Mouse (Mus musculus) kidney, embryonic 16.5 days (tissue): ENCODE data around the gene Parp11. TPM values are rescaled to one million over a fixed set of nuclear protein-coding genes. Genes with fewer than 3 reads are reported as not detected.

Experiments used
- ATAC-seq: fragments of 200-750 bp; cut with Nextera tagmentation; 2 replicates; pipeline ENCODE4 v1.8.0; 2017; ENCODE audit warnings: moderate TSS enrichment; ENCODE audit not compliant: low FRiP score, low TSS enrichment
- H3K27ac ChIP-seq: fragments of 300-500 bp; sonication (generic); 2 replicates; pipeline ENCODE4 v1.5.1; 2014; ENCODE audit warnings: low read length
- H3K27me3 ChIP-seq: fragments of 300-500 bp; sonication (generic); 2 replicates; pipeline ENCODE4 v1.6.1; 2014; ENCODE audit warnings: low read length, control low read depth, mixed read lengths; ENCODE audit not compliant: insufficient read depth
- H3K36me3 ChIP-seq: fragments of 300-500 bp; sonication (generic); 2 replicates; pipeline ENCODE4 v1.6.1; 2014; ENCODE audit warnings: low read length, control low read depth, mixed read lengths; ENCODE audit not compliant: insufficient read depth
- H3K4me1 ChIP-seq: fragments of 300-500 bp; sonication (generic); 2 replicates; pipeline ENCODE4 v1.6.1; 2014; ENCODE audit warnings: low read length, control low read depth, mixed read lengths; ENCODE audit not compliant: insufficient read depth
- H3K4me2 ChIP-seq: fragments of 300-500 bp; sonication (generic); replicated peaks from 2 replicates; pipeline ENCODE4 v1.6.1; 2014; ENCODE audit warnings: low read depth, low read length
- H3K4me3 ChIP-seq: fragments of 300-500 bp; sonication (generic); 2 replicates; pipeline ENCODE4 v1.5.1; 2014; ENCODE audit warnings: mild to moderate bottlenecking, low read length
- H3K9ac ChIP-seq: fragments of 300-500 bp; sonication (generic); replicated peaks from 2 replicates; pipeline ENCODE4 v1.6.1; 2014; ENCODE audit warnings: low read length
- H3K9me3 ChIP-seq: fragments of 300-500 bp; sonication (generic); 2 replicates; pipeline ENCODE4 v1.6.1; 2016; ENCODE audit warnings: low read length, control low read depth
- WGBS: fragments of 180-500 bp; shearing (Covaris S2); extraction: QIAGEN DNeasy Blood & Tissue Kit; methylation state at CpG from one replicate; pipeline ENCODE4 v1.1.7; 2014; 5-methylcytosine and 5-hydroxymethylcytosine counted together
- polyA plus RNA-seq: library from polyadenylated mRNA; unstranded; fragments of >200 nt; fragmentation: Nextera tagmentation; extraction: Ambion mirVana; gene quantifications from 2 replicates; pipeline ENCODE4 v1.2.1, GENCODE M21; 2015

Gene Parp11
- polyA plus RNA-seq, 1 experiment from 2014 or later = 23.9 TPM

- no peak overlapping the region for H3K4me3 ChIP-seq
- H3K9me3 ChIP-seq = no peaks in the 10 kb centered on the region
- H3K27me3 ChIP-seq = no peaks in the 10 kb centered on the region
- H3K4me2 ChIP-seq = no peak overlapping the region
- H3K27ac ChIP-seq = no peak overlapping the region
- H3K4me1 ChIP-seq = no peaks in the 10 kb centered on the region; the same call in 1 of the 2 replicates
- WGBS = 81% methylated on average over 6 of the region's 6 CpGs
- ATAC-seq = no peak
- H3K9ac ChIP-seq = no peak overlapping the region
- peaks cover 13% of the 10 kb centered on the region; the same call in 1 of the 2 replicates for H3K36me3 ChIP-seq
These were observed 44.4 kb downstream of the Parp11 start for GRCm38 (mm10) chr6:127491046-127491445.

- Histone ChIP-seq H3K4me1 (no peaks in the 10 kb centered on the region; the same call in 1 of the 2 replicates), H3K36me3 (peaks cover 13% of the 10 kb centered on the region; the same call in 1 of the 2 replicates), H3K4me2 (no peak overlapping the region), H3K9ac (no peak overlapping the region), H3K4me3 (no peak overlapping the region), H3K27ac (no peak overlapping the region), H3K9me3 (no peaks in the 10 kb centered on the region), H3K27me3 (no peaks in the 10 kb centered on the region)
- no peak for ATAC-seq
- WGBS = 77% methylated on average over 4 of the region's 4 CpGs
These were observed 45.9 kb downstream of the Parp11 start for GRCm38 (mm10) chr6:127492561-127492960.

- Histone ChIP-seq H3K9ac (no peak overlapping the region), H3K36me3 (peaks cover 13% of the 10 kb centered on the region; the same call in 1 of the 2 replicates), H3K27ac (no peak overlapping the region), H3K4me1 (no peaks in the 10 kb centered on the region; the same call in 1 of the 2 replicates), H3K4me2 (no peak overlapping the region), H3K4me3 (no peak overlapping the region), H3K9me3 (no peaks in the 10 kb centered on the region), H3K27me3 (no peaks in the 10 kb centered on the region)
- 79% methylated on average over 13 of the region's 13 CpGs for WGBS
- ATAC-seq = no peak
These were observed 47.1 kb downstream of the Parp11 start for GRCm38 (mm10) chr6:127493750-127494149.

GRCm38 (mm10) chr6:127494357-127494756 is 47.7 kb downstream of the Parp11 start:
- H3K27me3 ChIP-seq = no peaks in the 10 kb centered on the region
- H3K4me2 ChIP-seq = no peak overlapping the region
- peaks cover 13% of the 10 kb centered on the region; the same call in 1 of the 2 replicates for H3K36me3 ChIP-seq
- H3K4me1 ChIP-seq = no peaks in the 10 kb centered on the region; the same call in 1 of the 2 replicates
- H3K9me3 ChIP-seq = no peaks in the 10 kb centered on the region
- no peak overlapping the region for H3K27ac ChIP-seq
- no peak for ATAC-seq
- no peak overlapping the region for H3K4me3 ChIP-seq
- no peak overlapping the region for H3K9ac ChIP-seq
- 67% methylated on average over 9 of the region's 9 CpGs for WGBS

GRCm38 (mm10) chr6:127495251-127495650 is 48.6 kb downstream of the Parp11 start:
- Histone ChIP-seq H3K36me3 (peaks cover 13% of the 10 kb centered on the region; the same call in 1 of the 2 replicates), H3K27me3 (no peaks in the 10 kb centered on the region), H3K4me1 (no peaks in the 10 kb centered on the region; the same call in 1 of the 2 replicates), H3K4me3 (no peak overlapping the region), H3K4me2 (no peak overlapping the region), H3K9me3 (no peaks in the 10 kb centered on the region), H3K27ac (no peak overlapping the region), H3K9ac (no peak overlapping the region)
- WGBS = 82% methylated on average over 2 of the region's 2 CpGs
- ATAC-seq = no peak

GRCm38 (mm10) chr6:127495876-127496275 is 49.2 kb downstream of the Parp11 start:
- Histone ChIP-seq H3K36me3 (peaks cover 11% of the 10 kb centered on the region; the same call in 1 of the 2 replicates), H3K27me3 (no peaks in the 10 kb centered on the region), H3K4me1 (no peaks in the 10 kb centered on the region; the same call in 1 of the 2 replicates), H3K9ac (no peak overlapping the region), H3K27ac (no peak overlapping the region), H3K4me2 (no peak overlapping the region), H3K9me3 (no peaks in the 10 kb centered on the region), H3K4me3 (no peak overlapping the region)
- WGBS = 12% methylated on average over 6 of the region's 6 CpGs
- no peak for ATAC-seq

GRCm38 (mm10) chr6:127496841-127497656 is 50.4 kb downstream of the Parp11 start:
- H3K4me3 ChIP-seq = no peak overlapping the region
- no peaks in the 10 kb centered on the region for H3K27me3 ChIP-seq
- no peaks in the 10 kb centered on the region for H3K9me3 ChIP-seq
- WGBS = 88% methylated on average over 18 of the region's 18 CpGs
- H3K27ac ChIP-seq = no peak overlapping the region
- H3K9ac ChIP-seq = no peak overlapping the region
- H3K36me3 ChIP-seq = peaks cover 3% of the 10 kb centered on the region; the same call in 1 of the 2 replicates
- H3K4me2 ChIP-seq = no peak overlapping the region
- H3K4me1 ChIP-seq = no peaks in the 10 kb centered on the region; the same call in 1 of the 2 replicates
- ATAC-seq = no peak

GRCm38 (mm10) chr6:127500119-127500518 is 53.5 kb downstream of the Parp11 start:
- Histone ChIP-seq H3K27me3 (no peaks in the 10 kb centered on the region), H3K9me3 (no peaks in the 10 kb centered on the region), H3K4me1 (no peaks in the 10 kb centered on the region; the same call in 1 of the 2 replicates), H3K4me3 (no peak overlapping the region), H3K4me2 (no peak overlapping the region), H3K36me3 (no peaks in the 10 kb centered on the region), H3K9ac (no peak overlapping the region), H3K27ac (no peak overlapping the region)
- ATAC-seq = no peak
- WGBS = 57% methylated on average over 9 of the region's 9 CpGs

GRCm38 (mm10) chr6:127500806-127501205 is 54.2 kb downstream of the Parp11 start:
- no peak overlapping the region for H3K27ac ChIP-seq
- H3K9me3 ChIP-seq = no peaks in the 10 kb centered on the region
- H3K9ac ChIP-seq = no peak overlapping the region
- no peaks in the 10 kb centered on the region for H3K36me3 ChIP-seq
- no peak overlapping the region for H3K4me2 ChIP-seq
- 85% methylated on average over 3 of the region's 3 CpGs for WGBS
- H3K4me1 ChIP-seq = no peaks in the 10 kb centered on the region; the same call in 1 of the 2 replicates
- H3K27me3 ChIP-seq = no peaks in the 10 kb centered on the region
- ATAC-seq = no peak
- no peak overlapping the region for H3K4me3 ChIP-seq

- no peak overlapping the region for H3K9ac ChIP-seq
- no peaks in the 10 kb centered on the region for H3K9me3 ChIP-seq
- H3K4me1 ChIP-seq = no peaks in the 10 kb centered on the region
- H3K27ac ChIP-seq = no peak overlapping the region
- no peak overlapping the region for H3K4me2 ChIP-seq
- H3K4me3 ChIP-seq = no peak overlapping the region
- H3K27me3 ChIP-seq = no peaks in the 10 kb centered on the region
- H3K36me3 ChIP-seq = no peaks in the 10 kb centered on the region
- no peak for ATAC-seq
- WGBS = 46% methylated on average over 3 of the region's 3 CpGs
These were observed 55.9 kb downstream of the Parp11 start for GRCm38 (mm10) chr6:127502530-127502929.
